Mouse (Mus musculus): Measurements from ENCODE around the gene Grip1.

Grip1 gene

DNA sequence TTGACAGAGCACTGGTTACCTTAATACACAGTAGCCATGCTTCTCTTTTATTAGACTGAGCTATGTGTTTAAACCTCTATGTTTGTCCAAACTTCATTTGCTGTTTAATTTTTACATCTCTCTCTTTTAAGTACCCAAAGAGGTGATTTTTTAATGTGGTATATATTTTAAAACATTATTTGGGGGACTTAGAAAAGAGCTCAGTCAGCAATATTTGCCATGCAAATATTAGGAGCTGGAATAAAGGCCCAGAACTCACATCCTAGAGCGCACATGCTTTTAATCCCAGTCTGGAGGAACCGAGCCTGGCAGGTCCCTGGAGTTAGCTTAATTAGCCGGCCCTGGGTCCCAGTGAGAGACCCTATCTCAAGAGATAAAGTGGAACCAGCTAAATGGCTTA is 507.3 kb downstream of the Grip1 start:
- CTCF ChIA-PET: no interaction called here

DNA sequence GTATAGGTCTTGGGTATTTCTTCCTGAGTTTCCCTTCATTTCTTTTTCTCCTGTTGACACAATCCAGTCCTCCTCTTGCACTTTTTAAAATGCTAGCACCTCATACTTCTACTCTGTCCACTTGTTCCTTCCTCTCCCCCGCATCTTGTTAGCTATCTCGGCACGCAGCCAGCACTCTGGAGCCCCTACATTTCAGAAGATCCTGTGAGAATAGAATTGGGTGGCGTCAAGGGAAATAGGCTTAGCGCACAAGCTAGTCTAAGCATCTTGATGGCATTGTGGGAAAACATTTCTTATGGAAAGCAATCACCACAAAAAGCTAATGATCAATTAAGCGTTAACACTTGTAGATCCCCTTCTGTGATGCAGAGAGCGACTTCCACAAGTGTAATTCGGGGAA is 512.7 kb downstream of the Grip1 start:
- CTCF ChIA-PET: no interaction called here

DNA sequence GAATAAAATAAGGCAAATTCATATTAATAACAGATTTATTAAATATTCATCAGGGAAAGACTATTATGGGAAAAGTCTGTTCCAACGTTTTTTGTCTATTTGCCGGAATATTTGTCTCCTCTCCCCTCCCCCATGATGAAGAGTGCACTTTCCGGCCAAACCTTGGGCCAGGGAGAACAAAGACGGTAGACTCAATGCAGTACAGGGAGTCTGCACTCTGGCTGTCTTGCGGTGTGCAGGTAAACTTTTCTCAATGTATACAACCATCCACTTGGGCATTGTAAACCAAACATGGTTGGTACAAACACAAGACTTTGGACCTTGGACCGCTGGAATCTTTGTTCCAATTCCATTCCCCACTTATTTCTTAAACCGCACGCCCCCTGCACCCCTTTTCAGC is 525.8 kb downstream of the Grip1 start:
- CTCF ChIA-PET: no interaction called here

DNA sequence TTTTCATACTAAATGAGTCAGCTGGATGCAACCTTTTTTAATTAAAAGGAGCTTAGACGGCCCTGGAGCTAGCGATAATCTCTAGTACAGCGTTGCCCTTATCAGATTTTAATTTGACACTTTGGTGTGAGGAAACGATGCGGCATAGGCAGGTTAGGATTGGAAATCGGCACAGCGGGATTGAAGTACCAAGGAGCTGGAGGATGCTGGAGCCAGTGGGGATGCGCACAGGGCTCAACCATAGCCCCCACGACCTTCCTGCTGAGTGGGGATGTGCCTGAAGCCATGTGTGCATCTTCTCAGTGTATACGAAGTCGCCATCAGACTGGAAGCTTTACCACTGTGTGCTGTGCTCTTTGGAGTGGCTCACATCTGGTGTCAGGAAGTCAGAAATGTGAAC is 526.4 kb downstream of the Grip1 start:
- CTCF ChIA-PET: no interaction called here

DNA sequence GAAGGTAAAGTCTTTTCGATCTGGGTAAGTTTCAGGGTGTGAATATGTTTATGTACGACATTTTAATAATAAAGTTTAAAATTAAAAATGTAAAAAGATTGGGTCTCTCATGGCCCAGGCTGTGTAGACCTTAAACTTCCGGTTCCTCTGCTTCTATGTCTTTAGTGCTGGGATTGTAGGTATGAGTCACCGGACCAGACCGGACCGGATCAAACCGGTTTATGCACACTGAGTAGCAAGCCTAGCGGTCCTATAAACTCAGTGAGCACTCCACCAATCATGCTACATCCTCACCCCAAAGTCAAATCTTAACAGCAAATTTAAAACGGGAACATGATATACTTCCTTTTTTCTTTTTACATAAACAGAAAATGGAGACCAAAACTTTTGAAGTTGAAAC is 530.7 kb downstream of the Grip1 start:
- CTCF ChIA-PET: no interaction called here

DNA sequence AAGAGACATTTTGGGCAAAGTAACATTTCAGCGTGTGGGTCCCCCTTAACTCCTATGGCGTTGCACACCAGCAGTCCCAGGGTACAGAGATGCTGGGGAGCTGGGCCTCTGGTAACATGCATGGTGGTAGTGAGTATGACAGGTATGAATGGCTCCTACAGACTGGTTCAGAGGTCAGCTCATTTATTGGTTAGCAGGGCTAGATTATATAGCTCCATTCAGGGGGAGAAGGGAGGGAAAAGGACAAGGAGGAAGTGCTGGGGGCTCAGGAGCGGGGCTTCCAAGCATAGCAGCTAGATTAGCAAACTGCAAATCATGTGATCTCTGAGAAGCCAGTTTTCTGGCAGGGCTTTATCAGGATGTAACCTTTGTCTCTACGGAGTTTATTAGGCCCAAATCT is 544.8 kb downstream of the Grip1 start:
- CTCF ChIA-PET: no interaction called here

DNA sequence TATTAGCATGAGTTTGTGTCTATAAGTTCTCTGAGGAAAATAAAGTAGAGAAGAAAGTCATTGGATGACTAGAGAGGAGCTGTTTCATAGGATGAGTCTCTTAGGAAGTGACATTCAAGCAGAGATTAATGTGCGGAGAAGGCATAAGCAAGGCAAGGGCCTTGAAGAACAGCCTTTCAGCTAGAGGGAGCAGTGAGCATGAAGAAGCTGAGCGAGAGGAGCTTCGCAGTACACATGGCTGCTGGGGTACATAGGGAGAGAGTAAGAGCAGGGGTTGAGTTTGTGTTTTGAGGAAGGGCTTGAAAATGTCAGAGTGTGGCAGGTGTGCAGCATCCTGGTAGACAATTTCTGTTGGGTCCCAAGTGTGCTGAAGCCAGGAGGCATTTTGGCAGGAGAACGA is 548.5 kb downstream of the Grip1 start:
- CTCF ChIA-PET: no interaction called here

DNA sequence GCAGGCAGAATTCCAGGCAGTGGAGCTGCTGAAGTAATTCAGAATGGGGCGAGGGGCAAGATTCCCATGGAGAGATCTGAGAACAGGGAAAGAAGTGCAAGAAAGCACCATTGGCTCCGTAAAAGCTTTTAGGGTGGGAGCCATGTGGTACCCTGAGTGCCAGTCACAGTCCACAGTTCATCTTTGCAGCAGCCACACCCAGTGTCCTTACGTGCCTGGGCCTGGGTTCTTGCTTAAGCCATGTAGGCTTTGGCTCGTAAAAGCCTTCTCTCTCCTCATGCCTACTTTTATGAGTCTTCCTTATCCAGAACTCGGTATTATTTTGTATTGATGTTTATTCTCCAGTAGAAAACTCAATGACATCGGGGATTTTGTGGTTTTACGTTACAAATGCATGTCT is 550.5 kb downstream of the Grip1 start:
- CTCF ChIA-PET: no interaction called here

DNA sequence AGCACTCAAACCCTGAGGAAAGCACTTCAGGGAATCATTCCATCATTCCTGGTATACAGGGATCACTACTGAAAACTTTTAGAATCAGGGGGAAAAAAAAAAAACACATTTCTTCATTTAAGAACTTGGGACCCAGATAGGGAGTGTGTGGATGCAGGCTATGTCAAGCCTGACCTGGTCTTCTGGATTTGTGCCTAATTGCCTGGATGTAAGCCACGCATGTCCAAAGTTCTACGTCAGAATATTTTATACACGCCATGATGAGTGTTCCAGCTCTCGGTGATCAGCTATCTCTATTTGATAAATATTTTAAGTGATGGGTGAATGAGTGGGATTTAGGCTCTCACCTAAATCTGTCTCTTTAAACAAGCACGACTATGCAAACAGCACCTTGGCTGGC is 552.0 kb downstream of the Grip1 start:
- CTCF ChIA-PET: no interaction called here

DNA sequence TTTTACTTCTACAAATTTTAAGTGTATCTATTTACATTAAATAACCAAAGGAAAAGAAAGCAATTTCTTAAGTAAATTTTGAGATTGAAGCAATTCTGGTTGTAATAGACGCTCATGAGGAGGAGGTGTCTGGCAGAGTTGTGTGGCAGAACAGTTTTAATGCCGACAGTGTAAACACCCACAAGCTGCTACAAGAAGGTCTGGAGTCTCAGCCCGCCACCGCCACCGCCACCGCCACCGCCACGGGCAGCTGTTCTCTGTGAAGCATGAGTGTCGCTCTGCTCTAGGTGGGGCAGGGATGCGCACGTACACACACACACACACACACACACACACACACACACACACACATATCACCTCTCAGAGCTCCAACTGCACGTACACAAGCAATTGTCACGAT is 558.7 kb downstream of the Grip1 start:
- CTCF ChIA-PET: no interaction called here

DNA sequence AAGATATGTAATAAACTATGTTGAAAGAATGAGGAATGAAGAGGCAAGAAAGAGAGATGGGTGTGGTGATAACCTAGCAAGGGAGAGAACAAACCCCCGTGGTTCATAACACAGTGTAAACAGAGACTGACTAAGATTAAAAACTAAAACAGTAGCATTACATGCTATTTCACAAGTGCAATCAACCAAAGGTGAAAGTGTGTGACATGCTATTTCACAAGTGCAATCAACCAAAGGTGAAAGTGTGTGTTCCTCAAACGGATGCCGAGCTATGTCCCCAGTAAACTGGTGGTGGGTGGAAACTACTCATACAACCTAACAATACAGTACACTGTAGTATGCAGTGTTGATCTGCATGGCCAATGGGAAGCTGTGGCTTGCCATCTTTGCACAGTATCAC is 561.5 kb downstream of the Grip1 start:
- CTCF ChIA-PET: no interaction called here

DNA sequence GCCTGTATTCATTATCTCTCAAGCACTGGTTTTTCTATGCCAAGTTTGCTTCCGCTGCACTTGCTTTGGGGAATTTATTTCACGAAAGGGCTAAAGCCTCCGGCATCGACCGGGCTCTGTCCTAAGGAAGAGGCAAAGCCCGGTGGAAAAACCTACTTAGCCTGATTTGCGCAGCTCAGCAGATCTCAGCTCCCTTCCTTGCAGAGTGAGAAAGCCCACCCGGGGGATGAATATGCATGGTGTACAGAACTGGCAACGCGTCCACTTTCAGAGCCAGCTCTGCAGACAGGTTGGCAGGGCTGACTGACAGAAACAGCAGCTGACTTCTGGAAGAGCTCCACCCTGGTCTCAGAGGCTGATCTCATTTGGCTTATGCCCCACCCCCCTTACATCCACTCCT is 572.8 kb downstream of the Grip1 start:
- CTCF ChIA-PET: no interaction called here

DNA sequence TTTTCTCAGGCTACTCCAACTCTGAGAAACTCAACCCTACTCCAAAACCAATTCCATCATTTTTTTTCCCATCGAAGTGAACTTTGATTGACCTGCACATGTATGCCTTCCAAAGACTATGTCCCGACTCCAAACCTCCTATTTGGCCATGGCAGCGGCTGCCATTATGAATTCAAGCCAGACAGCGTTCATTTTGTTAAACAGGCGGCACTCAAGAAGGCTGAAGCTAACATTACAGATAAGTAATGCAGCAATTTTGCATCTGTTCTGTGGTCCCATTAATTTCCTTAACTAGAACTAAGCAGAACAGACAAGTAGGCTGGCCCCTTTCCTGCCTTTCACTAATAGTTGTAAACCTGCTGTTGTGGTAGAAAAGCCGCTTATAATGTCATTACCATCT is 577.3 kb downstream of the Grip1 start:
- CTCF ChIA-PET: no interaction called here

DNA sequence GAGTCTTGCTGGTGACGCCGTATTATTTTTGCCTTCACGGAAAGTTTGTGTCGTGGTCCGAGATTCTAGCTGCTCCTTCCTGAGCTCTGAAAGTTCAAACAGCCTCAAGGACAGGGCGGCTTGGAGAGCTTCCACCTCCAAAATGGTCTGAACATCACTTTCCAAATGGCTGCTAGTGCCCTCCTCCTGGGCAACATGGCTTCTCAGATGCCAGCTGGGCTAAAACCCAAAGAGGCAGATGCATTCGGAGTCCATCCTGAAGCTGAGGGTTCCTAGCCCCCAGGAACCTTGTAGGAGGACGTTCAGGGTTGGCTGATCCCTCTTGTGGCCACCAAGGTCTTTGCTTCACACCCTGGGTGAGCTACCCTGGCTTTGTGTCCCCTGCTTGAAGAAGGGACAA is 577.7 kb downstream of the Grip1 start:
- CTCF ChIA-PET: no interaction called here

DNA sequence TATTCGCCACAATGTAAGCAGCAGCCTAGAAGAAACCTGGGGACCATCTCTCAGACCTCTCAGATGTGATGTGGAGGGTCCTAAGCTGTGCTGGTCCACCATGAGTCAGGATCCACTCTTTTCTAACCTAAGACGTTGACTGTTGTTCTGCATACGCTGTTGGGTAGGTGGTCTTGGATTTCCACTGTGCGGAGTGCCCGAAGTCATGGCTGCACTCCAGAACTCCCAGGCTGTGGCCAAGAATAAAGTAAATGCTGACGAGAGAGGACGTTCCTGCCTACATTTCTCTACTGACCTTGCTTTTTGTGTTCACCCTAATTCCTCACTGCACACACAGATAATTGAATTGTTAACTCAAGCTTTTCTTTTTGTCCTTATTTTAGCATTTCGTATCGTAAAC is 580.2 kb downstream of the Grip1 start:
- CTCF ChIA-PET: no interaction called here

DNA sequence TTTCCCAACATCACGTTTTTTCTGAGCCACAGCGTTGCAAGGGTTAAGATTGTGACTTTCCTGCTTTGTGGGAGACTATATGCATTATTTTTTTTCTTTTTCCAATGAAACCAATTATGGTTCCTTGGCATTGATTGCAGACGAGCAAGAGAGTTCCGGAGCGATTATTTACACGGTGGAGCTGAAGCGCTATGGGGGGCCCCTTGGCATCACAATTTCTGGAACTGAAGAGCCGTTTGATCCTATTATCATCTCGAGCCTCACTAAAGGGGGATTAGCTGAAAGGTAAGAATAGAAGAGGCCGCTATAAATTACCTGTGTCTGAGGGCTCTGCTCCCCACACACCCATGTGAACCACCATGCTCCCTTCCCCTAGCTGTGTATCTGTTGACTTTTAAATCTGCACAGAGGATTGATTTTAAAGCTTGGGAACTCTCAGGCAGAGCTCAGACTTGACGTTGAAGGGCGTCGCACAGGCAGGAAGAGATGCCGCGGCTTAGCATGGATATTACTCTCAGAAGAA is 581.6 kb downstream of the Grip1 start:
- CTCF ChIA-PET: no interaction called here

DNA sequence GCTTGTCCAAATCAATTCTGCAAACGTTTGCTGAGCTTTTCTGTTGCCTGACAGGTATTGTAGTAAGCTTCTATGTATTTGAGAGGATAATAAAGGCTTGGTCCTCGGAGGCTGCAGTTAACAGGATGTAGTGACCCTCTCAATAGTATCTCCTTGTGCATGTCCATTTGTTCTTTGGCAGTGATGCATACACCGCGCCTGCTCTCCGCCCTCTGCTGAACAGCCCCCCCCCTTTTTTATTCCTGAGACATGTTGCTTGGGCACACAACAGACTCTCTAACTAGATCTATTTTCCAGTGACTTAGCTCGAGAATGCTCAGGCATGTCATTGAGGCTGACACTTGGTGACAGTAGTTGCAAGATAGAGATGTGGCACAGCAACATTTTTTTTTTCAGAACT is 582.2 kb downstream of the Grip1 start:
- CTCF ChIA-PET: no interaction called here

DNA sequence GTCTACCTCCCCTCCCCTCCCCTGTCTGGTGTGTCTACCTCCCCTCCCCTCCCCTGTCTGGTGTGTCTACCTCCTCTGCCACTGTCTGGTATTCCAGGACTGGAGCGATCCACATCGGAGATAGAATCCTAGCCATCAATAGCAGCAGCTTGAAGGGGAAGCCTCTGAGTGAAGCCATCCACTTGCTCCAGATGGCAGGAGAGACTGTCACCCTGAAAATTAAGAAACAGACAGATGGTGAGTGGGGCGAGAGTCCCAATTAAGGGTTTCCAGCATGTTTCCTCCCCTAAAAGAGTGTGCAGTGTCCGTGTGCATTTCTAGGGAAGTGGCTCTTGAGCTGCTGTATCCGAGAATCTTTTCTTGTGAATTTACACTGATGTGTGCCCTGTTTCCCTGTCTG is 584.6 kb downstream of the Grip1 start:
- CTCF ChIA-PET: no interaction called here

DNA sequence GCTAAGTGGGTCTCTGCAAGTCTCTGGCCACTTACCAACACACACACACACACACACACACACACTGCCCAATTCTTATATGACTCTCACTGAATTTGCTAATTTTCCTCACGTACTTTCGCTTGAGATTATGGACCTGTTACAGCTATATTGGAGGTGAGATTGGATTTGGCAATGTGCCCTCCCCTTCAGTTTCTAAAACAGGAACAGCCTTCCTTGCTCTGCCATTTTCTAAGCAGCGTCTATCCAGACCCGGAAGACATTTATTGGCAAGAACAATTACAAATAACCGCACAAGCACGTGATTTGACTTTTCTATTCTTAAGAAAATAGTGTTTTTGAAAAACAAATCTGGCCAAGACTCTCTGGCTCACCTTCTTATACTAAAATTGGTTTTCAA is 590.6 kb downstream of the Grip1 start:
- CTCF ChIA-PET: no interaction called here

DNA sequence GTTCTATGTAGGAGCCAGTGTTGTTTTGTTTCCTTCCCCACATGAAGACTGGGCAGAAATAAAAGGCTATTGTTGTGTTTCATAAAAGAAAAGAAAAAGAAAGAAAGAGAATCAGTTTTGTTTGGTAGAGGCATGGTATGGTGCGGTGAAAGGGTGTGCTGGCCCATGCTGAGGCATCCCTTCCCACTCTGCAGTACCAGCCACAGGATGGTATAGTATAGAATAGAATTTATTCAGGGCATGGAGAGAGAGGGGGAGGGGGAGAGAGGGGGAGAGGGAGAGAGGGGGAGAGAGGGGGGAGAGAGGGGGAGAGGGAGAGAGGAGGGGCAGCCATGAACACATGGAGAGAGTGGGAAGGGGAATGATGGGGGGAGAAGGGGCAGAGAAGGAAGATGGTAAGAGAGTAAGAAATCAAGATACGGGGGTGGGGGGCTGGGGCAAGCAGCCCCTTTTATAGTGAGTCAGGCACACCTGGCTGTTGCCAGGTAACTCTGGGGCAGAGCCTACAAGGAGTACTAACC is 591.1 kb downstream of the Grip1 start:
- CTCF ChIA-PET: no interaction called here

DNA sequence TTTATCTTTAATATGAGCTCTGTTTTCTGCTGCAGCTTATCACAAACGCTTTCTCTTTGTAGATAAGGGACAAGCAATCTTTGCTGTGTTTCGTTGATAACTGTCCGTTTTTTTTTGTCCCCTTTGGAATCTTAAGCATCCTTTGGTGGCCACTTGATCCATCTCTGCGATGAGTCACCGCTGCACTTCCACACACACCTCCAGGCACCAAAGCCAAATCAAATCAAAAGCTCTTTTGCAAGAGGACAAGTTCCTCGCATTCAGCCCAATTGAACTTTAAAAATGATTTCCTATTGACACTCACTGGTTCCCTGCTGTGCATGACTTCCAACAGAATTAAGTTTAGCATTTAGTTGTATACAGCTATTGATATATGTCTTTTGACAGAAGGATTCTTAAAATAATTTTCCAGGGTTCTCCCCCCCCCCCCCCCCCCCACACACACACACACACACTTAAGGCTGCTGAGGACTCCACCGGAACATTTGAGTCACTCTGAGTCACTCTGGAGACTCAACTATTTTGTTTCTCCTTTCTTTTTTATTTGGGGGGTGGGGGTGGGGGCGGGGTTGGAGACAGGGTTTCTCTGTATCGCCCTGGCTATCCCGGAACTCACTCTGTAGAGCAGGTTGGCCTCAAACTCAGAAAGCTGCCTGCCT is 607.1 kb downstream of the Grip1 start:
- CTCF ChIA-PET: no interaction called here

DNA sequence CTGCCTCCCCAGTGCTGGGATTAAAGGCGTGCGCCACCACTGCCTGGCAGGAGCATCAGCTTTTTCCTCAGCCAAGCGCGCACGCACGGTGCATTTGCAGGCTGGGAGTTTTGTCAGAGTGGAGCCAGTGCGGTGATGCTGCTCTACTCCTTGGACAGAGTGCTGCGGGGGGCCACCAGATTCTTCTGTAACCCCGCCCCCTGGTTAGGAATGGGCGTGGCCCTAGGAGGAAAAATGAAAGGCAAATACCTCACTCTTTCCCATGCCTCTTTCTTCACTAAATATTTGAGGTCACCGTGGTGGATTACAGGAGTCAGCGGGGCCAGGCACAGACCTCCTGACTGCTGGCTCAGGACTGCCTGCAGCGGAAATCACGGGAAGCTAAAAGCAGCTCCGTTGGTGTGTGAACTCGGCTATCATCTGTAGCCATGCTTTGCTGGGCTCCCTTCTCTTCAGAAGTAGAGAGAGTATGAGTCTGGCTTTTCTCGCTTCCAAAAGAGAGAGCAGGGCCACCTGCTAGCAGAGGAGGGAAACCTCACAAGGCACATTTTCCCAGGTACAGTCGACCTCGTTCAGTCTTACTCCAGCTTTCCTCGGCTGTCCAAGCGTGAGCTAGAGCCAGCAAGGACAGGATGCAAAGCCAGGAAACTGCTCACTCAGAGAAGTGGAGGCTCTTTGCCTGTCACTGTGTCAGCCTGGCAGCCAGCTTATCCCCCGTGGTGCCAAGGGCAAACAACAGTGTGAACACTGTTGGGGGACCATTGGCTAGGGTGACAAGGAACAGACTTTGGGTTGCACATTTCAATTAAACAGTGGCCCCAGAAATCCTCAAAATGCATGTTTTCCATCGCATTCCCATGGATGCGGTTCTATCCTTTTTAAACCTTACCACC is 607.9 kb downstream of the Grip1 start:
- CTCF ChIA-PET: no interaction called here

DNA sequence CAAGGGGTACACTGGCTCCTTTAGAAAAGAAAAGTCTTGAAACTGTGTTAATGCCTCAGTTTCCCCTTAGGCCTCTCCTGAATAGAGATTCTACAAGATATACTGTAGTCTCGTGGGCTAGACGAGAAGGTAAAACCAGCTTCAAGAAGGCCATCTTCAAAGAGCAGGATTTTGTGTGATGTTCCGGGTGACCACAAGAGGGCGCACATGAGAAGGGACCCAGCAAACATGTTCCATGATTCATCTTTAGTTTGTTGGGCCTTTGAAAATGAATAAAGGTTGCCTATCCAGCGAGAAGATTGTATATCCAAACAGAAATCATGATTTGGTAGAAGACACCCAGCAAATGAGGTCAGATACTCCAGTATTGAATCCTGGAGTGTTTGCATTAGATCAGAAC is 610.8 kb downstream of the Grip1 start:
- CTCF ChIA-PET: interaction anchor here (0.6 to 0.9 kb wide), 2 partner anchors 11 to 852 kb away, joined by 3 to 4 read pairs; no protein-coding TSS in a partner anchor

Measured in spleen, embryonic (tissue).